Mouse (Mus musculus) CH12.LX (cell line): ENCODE results near the gene Lrrc42. TPM values are rescaled to one million over a fixed set of nuclear protein-coding genes. Genes with fewer than 3 reads are reported as not detected.

Source experiments
- DNase-seq: peaks from one replicate; pipeline ENCODE4 v3.0.0-alpha.2; 2013; ENCODE audit errors: extremely low read depth
- H3K27ac ChIP-seq: 2 replicates; pipeline ENCODE4 v1.5.1; 2012; ENCODE audit warnings: low read depth, mild to moderate bottlenecking, control low read depth, moderate library complexity; ENCODE audit not compliant: insufficient read depth
- H3K27me3 ChIP-seq: replicated peaks from 2 replicates; pipeline ENCODE3; 2012; ENCODE audit warnings: inconsistent platforms
- H3K36me3 ChIP-seq, 2 experiments: replicated peaks in 1 of 2; 2 replicates each; pipeline versions ENCODE3 to v1.6.1; 2012; ENCODE audit warnings: inconsistent platforms in 1 of 2, low read length in 1 of 2, mild to moderate bottlenecking in 1 of 2, mixed read lengths in 1 of 2, moderate library complexity in 1 of 2; ENCODE audit not compliant: control insufficient read depth in 1 of 2, insufficient read depth in 1 of 2
- H3K4me1 ChIP-seq, 2 experiments: 2 replicates each; pipeline ENCODE4 v1.6.1; 2012; ENCODE audit warnings: inconsistent platforms in 1 of 2, moderate library complexity in 1 of 2; ENCODE audit not compliant: insufficient read depth in 2 of 2, control insufficient read depth in 1 of 2
- H3K4me2 ChIP-seq: 2 replicates; pipeline ENCODE4 v1.6.1; 2012; ENCODE audit warnings: low read depth, mild to moderate bottlenecking, control low read depth; ENCODE audit not compliant: poor library complexity, insufficient read depth, severe bottlenecking
- H3K4me3 ChIP-seq, 3 experiments: fragments of 150-350 bp in 1 of 3; sonication (generic) in 1 of 3; replicated peaks in 1 of 3; 2 replicates each; pipeline versions ENCODE3 to v1.5.1; 2011 to 2012; ENCODE audit warnings: low read depth in 2 of 3, low read length in 2 of 3, mild to moderate bottlenecking in 2 of 3, moderate library complexity in 2 of 3, control low read depth in 1 of 3, improper control_type of control experiment in 1 of 3, inconsistent platforms in 1 of 3, mixed read lengths in 1 of 3; ENCODE audit not compliant: poor library complexity in 1 of 3
- H3K79me2 ChIP-seq: replicated peaks from 2 replicates; pipeline ENCODE4 v1.6.1; 2012; ENCODE audit warnings: mild to moderate bottlenecking, moderate library complexity; ENCODE audit not compliant: control insufficient read depth, poor library complexity, insufficient read depth, severe bottlenecking; ENCODE audit errors: extremely low read depth
- H3K9ac ChIP-seq: 2 replicates; pipeline ENCODE4 v1.6.1; 2012; ENCODE audit warnings: low read depth, mild to moderate bottlenecking, control low read depth, moderate library complexity; ENCODE audit not compliant: insufficient read depth
- H3K9me3 ChIP-seq: replicated peaks from 2 replicates; pipeline ENCODE3; 2012; ENCODE audit warnings: low read length, inconsistent platforms, mixed read lengths
- MYC ChIP-seq: IDR thresholded peaks from 2 replicates; pipeline ENCODE4 v1.6.1; 2011; ENCODE audit warnings: low read depth, mild to moderate bottlenecking, improper control_type of control experiment, low read length
- RAD21 ChIP-seq: IDR thresholded peaks from 2 replicates; pipeline ENCODE4 v1.6.1; 2011; ENCODE audit warnings: low read depth, mild to moderate bottlenecking, low read length, improper control_type of control experiment, moderate library complexity
- USF2 ChIP-seq: conservative IDR thresholded peaks from 2 replicates; pipeline ENCODE4 v1.6.1; 2011; ENCODE audit warnings: low read depth, low read length, improper control_type of control experiment
- ZC3H11A ChIP-seq: IDR thresholded peaks from 2 replicates; pipeline ENCODE4 v1.6.1; 2012; ENCODE audit warnings: low read depth, mild to moderate bottlenecking, inconsistent platforms, low read length, improper control_type of control experiment
- ZKSCAN1 ChIP-seq: IDR thresholded peaks from 2 replicates; pipeline ENCODE4 v1.6.1; 2012; ENCODE audit warnings: low read depth, inconsistent platforms, low read length, improper control_type of control experiment, borderline replicate concordance
- ZMIZ1 ChIP-seq: IDR thresholded peaks from 2 replicates; pipeline ENCODE4 v1.6.1; 2012; ENCODE audit warnings: low read depth, mild to moderate bottlenecking, inconsistent platforms, low read length, improper control_type of control experiment
- dilution Hi-C: fragments of 300-500 bp; cut with MboI; formaldehyde crosslinking; loops from 2 replicates; pipeline ENCODE4 v1.14.3; 2020; ENCODE audit warnings: low sequenced_read_pairs; ENCODE audit not compliant: extremely low pct_unique_long_range_greater_than_20kb, extremely low pct_ligation_motif_present
- in situ Hi-C: fragments of 300-500 bp; cut with MboI; formaldehyde crosslinking; loops from 3 replicates; pipeline ENCODE4 v1.14.3; 2019; ENCODE audit warnings: low sequenced_read_pairs, low pct_ligation_motif_present, low pct_unique_long_range_greater_than_20kb, mixed read lengths
- polyA plus RNA-seq: library from polyadenylated mRNA; unstranded; fragments of >175 nt; gene quantifications from 2 replicates; pipeline ENCODE4 v1.2.1, GENCODE M21; 2012; ENCODE audit warnings: low read depth; ENCODE audit not compliant: insufficient read length
- total RNA-seq, 2 experiments: library from RNA; depleted of rRNA; stranded (reverse); fragments of 300-350 nt in 1 of 2; fragments of >200 nt in 1 of 2; gene quantifications; 2 replicates each; pipeline ENCODE4 v1.2.3; 2012 to 2014

Lrrc42 gene
- total and polyA plus RNA-seq, 3 experiments: 13.0 to 48.2 (median 24.9) TPM

GRCm38 (mm10) chr4:107193841-107194240, 59.5 kb downstream of the Lrrc42 start (continued):
- TF ChIP-seq ZC3H11A: no peak
- TF ChIP-seq ZMIZ1: no peak
- no peak for TF ChIP-seq USF2
- TF ChIP-seq MYC: no peak
- TF ChIP-seq RAD21: no peak

GRCm38 (mm10) chr4:107185703-107186102, 67.6 kb downstream of the Lrrc42 start:
- Histone ChIP-seq H3K27ac (no peak overlapping the region), H3K9me3 (no peaks in the 10 kb centered on the region), H3K4me2 (no peak overlapping the region), H3K36me3 (peaks cover 29 to 54% of the 10 kb centered on the region in 2 experiments), H3K79me2 (peaks cover 40% of the 10 kb centered on the region), H3K27me3 (no peaks in the 10 kb centered on the region), H3K4me1 (peaks cover 3 to 42% of the 10 kb centered on the region in 2 experiments), H3K4me3 (no peak overlapping the region), H3K9ac (no peak overlapping the region)
- in situ Hi-C loops (no loop called here), dilution Hi-C loops (no loop called here)
- no peak for TF ChIP-seq ZKSCAN1
- DNase-seq: no peak

Other genes starting within 250 kb of the Lrrc42 start
- gene Mrpl37, start 186.7 kb downstream of the Lrrc42 start, total RNA-seq (2012; rRNA removed): 53.5 and 60.0 TPM in 2 replicates
- 45.1 and 53.6 TPM in 2 replicates for gene Mrpl37, start 186.7 kb downstream of the Lrrc42 start, total RNA-seq (2014; rRNA removed)
- 85.2 and 123 TPM in 2 replicates for gene Mrpl37, start 186.7 kb downstream of the Lrrc42 start, polyA plus RNA-seq
- gene Cyb5rl, start 186.5 kb downstream of the Lrrc42 start, total RNA-seq (2012; rRNA removed): 14.0 and 16.4 TPM in 2 replicates
- gene Cyb5rl, start 186.5 kb downstream of the Lrrc42 start, total RNA-seq (2014; rRNA removed): 22.7 and 23.4 TPM in 2 replicates
- 19.3 and 24.9 TPM in 2 replicates for gene Cyb5rl, start 186.5 kb downstream of the Lrrc42 start, polyA plus RNA-seq
- gene Cdcp2, start 156.6 kb downstream of the Lrrc42 start, total RNA-seq (2012; rRNA removed): 9.9 and 13.4 TPM in 2 replicates
- gene Cdcp2, start 156.6 kb downstream of the Lrrc42 start, total RNA-seq (2014; rRNA removed): 6.6 and 6.9 TPM in 2 replicates
- gene Cdcp2, start 156.6 kb downstream of the Lrrc42 start, polyA plus RNA-seq: 14.7 and 16.9 TPM in 2 replicates
- 54.4 and 71.8 TPM in 2 replicates for gene Tmem59, start 75.1 kb downstream of the Lrrc42 start, total RNA-seq (2012; rRNA removed)
- 50.7 and 57.2 TPM in 2 replicates for gene Tmem59, start 75.1 kb downstream of the Lrrc42 start, total RNA-seq (2014; rRNA removed)
- gene Tmem59, start 75.1 kb downstream of the Lrrc42 start, polyA plus RNA-seq: 61.9 and 68.5 TPM in 2 replicates
- gene Tceanc2, start 74.4 kb downstream of the Lrrc42 start, total RNA-seq (2012; rRNA removed): 16.5 and 19.3 TPM in 2 replicates
- 24.8 and 35.4 TPM in 2 replicates for gene Tceanc2, start 74.4 kb downstream of the Lrrc42 start, total RNA-seq (2014; rRNA removed)
- 34.8 and 39.4 TPM in 2 replicates for gene Tceanc2, start 74.4 kb downstream of the Lrrc42 start, polyA plus RNA-seq
- gene Ldlrad1, start 44.4 kb downstream of the Lrrc42 start, total RNA-seq (2012; rRNA removed): not detected in 2 replicates
- gene Ldlrad1, start 44.4 kb downstream of the Lrrc42 start, total RNA-seq (2014; rRNA removed): not detected in 2 replicates
- not detected in 2 replicates for gene Ldlrad1, start 44.4 kb downstream of the Lrrc42 start, polyA plus RNA-seq
- gene Hspb11, start 61 bp upstream of the Lrrc42 start, total RNA-seq (2012; rRNA removed): 35.4 and 46.3 TPM in 2 replicates
- 38.7 and 40.7 TPM in 2 replicates for gene Hspb11, start 61 bp upstream of the Lrrc42 start, total RNA-seq (2014; rRNA removed)
- 19.7 and 20.2 TPM in 2 replicates for gene Hspb11, start 61 bp upstream of the Lrrc42 start, polyA plus RNA-seq
- 0.25 and 0.38 TPM in 2 replicates for gene Dio1, start 53.6 kb upstream of the Lrrc42 start, total RNA-seq (2012; rRNA removed)
- 1.3 and 1.7 TPM in 2 replicates for gene Dio1, start 53.6 kb upstream of the Lrrc42 start, total RNA-seq (2014; rRNA removed)
- gene Dio1, start 53.6 kb upstream of the Lrrc42 start, polyA plus RNA-seq: 0.23 and 0.67 TPM in 2 replicates
- gene Yipf1, start 60.8 kb upstream of the Lrrc42 start, total RNA-seq (2012; rRNA removed): 47.2 and 49.4 TPM in 2 replicates
- 60.5 and 61.0 TPM in 2 replicates for gene Yipf1, start 60.8 kb upstream of the Lrrc42 start, total RNA-seq (2014; rRNA removed)
- 47.2 and 52.8 TPM in 2 replicates for gene Yipf1, start 60.8 kb upstream of the Lrrc42 start, polyA plus RNA-seq
- gene Ndc1, start 114.3 kb upstream of the Lrrc42 start, total RNA-seq (2012; rRNA removed): 48.1 and 49.1 TPM in 2 replicates
- 86.5 and 92.8 TPM in 2 replicates for gene Ndc1, start 114.3 kb upstream of the Lrrc42 start, total RNA-seq (2014; rRNA removed)
- gene Ndc1, start 114.3 kb upstream of the Lrrc42 start, polyA plus RNA-seq: 69.6 and 71.3 TPM in 2 replicates
- 0.08 TPM in 1 of 2 replicates, not detected in the other for gene Glis1, start 181.1 kb upstream of the Lrrc42 start, total RNA-seq (2012; rRNA removed)
- gene Glis1, start 181.1 kb upstream of the Lrrc42 start, total RNA-seq (2014; rRNA removed): 0.17 TPM in 1 of 2 replicates, not detected in the other
- gene Glis1, start 181.1 kb upstream of the Lrrc42 start, polyA plus RNA-seq: 1.3 and 2.2 TPM in 2 replicates